Mouse (Mus musculus): ENCODE results near the gene Mkks. TPM values are rescaled to one million over a fixed set of nuclear protein-coding genes. Genes with fewer than 3 reads are reported as not detected.

The Mkks gene
- polyA plus RNA-seq, 2 experiments = 10.7 to 12.7 TPM

- no peak overlapping the region for H3K4me3 ChIP-seq (replicated peaks; ENCODE audit: low read length)
- H3K9me3 ChIP-seq (ENCODE audit: control insufficient read depth, low read length) = no peaks in the 10 kb centered on the region
- no peak overlapping the region for H3K9ac ChIP-seq (ENCODE audit: low read depth, low read length, severe bottlenecking)
- H3K4me2 ChIP-seq (replicated peaks; ENCODE audit: low read depth, low read length, severe bottlenecking) = no peak overlapping the region
- no peak overlapping the region for H3K27ac ChIP-seq (replicated peaks; ENCODE audit: low read depth, low read length)
- WGBS = 65% methylated on average over 4 of the region's 4 CpGs
- peaks cover 21% of the 10 kb centered on the region for H3K36me3 ChIP-seq (ENCODE audit: control insufficient read depth, insufficient read depth, low read length)
- H3K27me3 ChIP-seq (ENCODE audit: control insufficient read depth, insufficient read depth, low read length) = no peaks in the 10 kb centered on the region
- ATAC-seq (ENCODE audit: low FRiP score, low read depth) = no peak
- DNase-seq (ENCODE audit: low spot score) = peak; percentile 17
- TF ChIP-seq POLR2A (IDR thresholded peaks at IDR 0.05; ENCODE audit: borderline replicate concordance, extremely low read depth, insufficient read depth, insufficient read length) = no peak
- 0 out of 2 replicates have a peak, but pooled peaks cover 3% of the 10 kb centered on the region for H3K4me1 ChIP-seq (ENCODE audit: control insufficient read depth, insufficient read depth, low read length)
Measured at GRCm38 (mm10) chr2:136886846-136887245, 4.3 kb downstream of the Mkks start.

- no peak for TF ChIP-seq POLR2A (IDR thresholded peaks at IDR 0.05; ENCODE audit: borderline replicate concordance, extremely low read depth, insufficient read depth, insufficient read length)
- 94% methylated on average over 2 of the region's 2 CpGs for WGBS
Measured at GRCm38 (mm10) chr2:136885579-136885978, 5.6 kb downstream of the Mkks start, which contains the start of gene AL731706.2. Gene AL731706.2, minus strand, starts transcription at chr2:136885679.

GRCm38 (mm10) chr2:136854543-136855388 is 36.4 kb downstream of the Mkks start:
- H3K4me2 ChIP-seq (replicated peaks; ENCODE audit: low read depth, low read length, severe bottlenecking) = no peak overlapping the region
- ATAC-seq (ENCODE audit: low FRiP score, low read depth) (no peak), DNase-seq (ENCODE audit: low spot score) (no peak)
- H3K27me3 ChIP-seq (ENCODE audit: control insufficient read depth, insufficient read depth, low read length) = no peaks in the 10 kb centered on the region
- H3K36me3 ChIP-seq (ENCODE audit: control insufficient read depth, insufficient read depth, low read length) = no peaks in the 10 kb centered on the region
- H3K27ac ChIP-seq (replicated peaks; ENCODE audit: low read depth, low read length) = no peak overlapping the region
- no peaks in the 10 kb centered on the region for H3K4me1 ChIP-seq (ENCODE audit: control insufficient read depth, insufficient read depth, low read length)
- no peak for TF ChIP-seq POLR2A (IDR thresholded peaks at IDR 0.05; ENCODE audit: borderline replicate concordance, extremely low read depth, insufficient read depth, insufficient read length)
- no peak overlapping the region for H3K9ac ChIP-seq (ENCODE audit: low read depth, low read length, severe bottlenecking)
- WGBS = 49% methylated on average over 5 of the region's 5 CpGs
- no peak overlapping the region for H3K4me3 ChIP-seq (replicated peaks; ENCODE audit: low read length)
- no peaks in the 10 kb centered on the region for H3K9me3 ChIP-seq (ENCODE audit: control insufficient read depth, low read length)

More at GRCm38 (mm10) chr2:136885579-136885978, 5.6 kb downstream of the Mkks start, which contains the start of gene AL731706.2:
- H3K4me3 ChIP-seq (replicated peaks; ENCODE audit: low read length) = no peak within 1 kb of the TSS
- no peak for DNase-seq (ENCODE audit: low spot score)
- H3K4me2 ChIP-seq (replicated peaks; ENCODE audit: low read depth, low read length, severe bottlenecking) = no peak within 1 kb of the TSS
- no peak within 1 kb of the TSS for H3K9ac ChIP-seq (ENCODE audit: low read depth, low read length, severe bottlenecking)
- H3K27me3 ChIP-seq (ENCODE audit: control insufficient read depth, insufficient read depth, low read length) = no peaks in the 10 kb centered on the region
- H3K36me3 ChIP-seq (ENCODE audit: control insufficient read depth, insufficient read depth, low read length) = peaks cover 33% of the 10 kb centered on the region
- no peak within 1 kb of the TSS for H3K27ac ChIP-seq (replicated peaks; ENCODE audit: low read depth, low read length)
- ATAC-seq (ENCODE audit: low FRiP score, low read depth) = no peak
- H3K4me1 ChIP-seq (ENCODE audit: control insufficient read depth, insufficient read depth, low read length) = 0 out of 2 replicates have a peak, but pooled peaks cover 3% of the 10 kb centered on the region
- H3K9me3 ChIP-seq (ENCODE audit: control insufficient read depth, low read length) = no peaks in the 10 kb centered on the region

GRCm38 (mm10) chr2:136850366-136850765 is 40.8 kb downstream of the Mkks start:
- no peak for DNase-seq (ENCODE audit: low spot score)
- Histone ChIP-seq H3K27ac (replicated peaks; ENCODE audit: low read depth, low read length) (no peak overlapping the region), H3K27me3 (ENCODE audit: control insufficient read depth, insufficient read depth, low read length) (no peaks in the 10 kb centered on the region), H3K4me3 (replicated peaks; ENCODE audit: low read length) (no peak overlapping the region), H3K4me2 (replicated peaks; ENCODE audit: low read depth, low read length, severe bottlenecking) (no peak overlapping the region), H3K9ac (ENCODE audit: low read depth, low read length, severe bottlenecking) (no peak overlapping the region), H3K36me3 (ENCODE audit: control insufficient read depth, insufficient read depth, low read length) (no peaks in the 10 kb centered on the region), H3K4me1 (ENCODE audit: control insufficient read depth, insufficient read depth, low read length) (no peaks in the 10 kb centered on the region), H3K9me3 (ENCODE audit: control insufficient read depth, low read length) (no peaks in the 10 kb centered on the region)
- WGBS = 63% methylated on average over 3 of the region's 3 CpGs
- no peak for TF ChIP-seq POLR2A (IDR thresholded peaks at IDR 0.05; ENCODE audit: borderline replicate concordance, extremely low read depth, insufficient read depth, insufficient read length)
- no peak for ATAC-seq (ENCODE audit: low FRiP score, low read depth)

GRCm38 (mm10) chr2:136837994-136838393 is 53.2 kb downstream of the Mkks start:
- DNase-seq (ENCODE audit: low spot score) = no peak
- Histone ChIP-seq H3K36me3 (ENCODE audit: control insufficient read depth, insufficient read depth, low read length) (no peaks in the 10 kb centered on the region), H3K27me3 (ENCODE audit: control insufficient read depth, insufficient read depth, low read length) (no peaks in the 10 kb centered on the region), H3K4me1 (ENCODE audit: control insufficient read depth, insufficient read depth, low read length) (no peaks in the 10 kb centered on the region), H3K4me3 (replicated peaks; ENCODE audit: low read length) (no peak overlapping the region), H3K9ac (ENCODE audit: low read depth, low read length, severe bottlenecking) (no peak overlapping the region), H3K27ac (replicated peaks; ENCODE audit: low read depth, low read length) (no peak overlapping the region), H3K4me2 (replicated peaks; ENCODE audit: low read depth, low read length, severe bottlenecking) (no peak overlapping the region), H3K9me3 (ENCODE audit: control insufficient read depth, low read length) (no peaks in the 10 kb centered on the region)
- ATAC-seq (ENCODE audit: low FRiP score, low read depth) = no peak
- no peak for TF ChIP-seq POLR2A (IDR thresholded peaks at IDR 0.05; ENCODE audit: borderline replicate concordance, extremely low read depth, insufficient read depth, insufficient read length)
- 36% methylated on average over 1 of the region's 1 CpGs for WGBS
